Mouse (Mus musculus) gastrocnemius, postnatal 4 days (tissue): ENCODE results near the gene Tns1. TPM values are rescaled to one million over a fixed set of nuclear protein-coding genes. Genes with fewer than 3 reads are reported as not detected.
A peak's percentile ranks its signal among the peaks of the same experiment; 100 is the strongest.
"Not testable (repeated sequence)": the region's sequence is repeated elsewhere in the genome, so short reads cannot be mapped to it uniquely, and the experiment has no call there.

ENCODE experiments used
- DNase-seq, 2 experiments: peaks; one replicate each; pipeline ENCODE4 v3.0.0; 2021 to 2022; ENCODE audit warnings: low spot score in 2 of 2, mixed read lengths in 2 of 2
- long read RNA-seq, 2 experiments: library from polyadenylated mRNA; stranded (forward); transcript quantifications; one replicate each; pipeline ENCODE4 v2.0.0; 2021
- total RNA-seq, 2 experiments: library from RNA; stranded (reverse); gene quantifications; 2 replicates each; pipeline ENCODE4 v1.2.3; 2021

Gene Tns1
- 100 to 1,000 TPM; 259 to 265 TPM for total RNA-seq
- long read RNA-seq, experiment 1, full-length matches to known transcripts: 1 of 65 reads
- long read RNA-seq, experiment 1, partial matches to known transcripts: 4 of 65 reads
- long read RNA-seq, experiment 1, other reads (novel, unspliced or antisense): 60 of 65 reads
- long read RNA-seq, experiment 2, partial matches to known transcripts: 6 of 69 reads
- long read RNA-seq, experiment 2, other reads (novel, unspliced or antisense): 63 of 69 reads

DNA sequence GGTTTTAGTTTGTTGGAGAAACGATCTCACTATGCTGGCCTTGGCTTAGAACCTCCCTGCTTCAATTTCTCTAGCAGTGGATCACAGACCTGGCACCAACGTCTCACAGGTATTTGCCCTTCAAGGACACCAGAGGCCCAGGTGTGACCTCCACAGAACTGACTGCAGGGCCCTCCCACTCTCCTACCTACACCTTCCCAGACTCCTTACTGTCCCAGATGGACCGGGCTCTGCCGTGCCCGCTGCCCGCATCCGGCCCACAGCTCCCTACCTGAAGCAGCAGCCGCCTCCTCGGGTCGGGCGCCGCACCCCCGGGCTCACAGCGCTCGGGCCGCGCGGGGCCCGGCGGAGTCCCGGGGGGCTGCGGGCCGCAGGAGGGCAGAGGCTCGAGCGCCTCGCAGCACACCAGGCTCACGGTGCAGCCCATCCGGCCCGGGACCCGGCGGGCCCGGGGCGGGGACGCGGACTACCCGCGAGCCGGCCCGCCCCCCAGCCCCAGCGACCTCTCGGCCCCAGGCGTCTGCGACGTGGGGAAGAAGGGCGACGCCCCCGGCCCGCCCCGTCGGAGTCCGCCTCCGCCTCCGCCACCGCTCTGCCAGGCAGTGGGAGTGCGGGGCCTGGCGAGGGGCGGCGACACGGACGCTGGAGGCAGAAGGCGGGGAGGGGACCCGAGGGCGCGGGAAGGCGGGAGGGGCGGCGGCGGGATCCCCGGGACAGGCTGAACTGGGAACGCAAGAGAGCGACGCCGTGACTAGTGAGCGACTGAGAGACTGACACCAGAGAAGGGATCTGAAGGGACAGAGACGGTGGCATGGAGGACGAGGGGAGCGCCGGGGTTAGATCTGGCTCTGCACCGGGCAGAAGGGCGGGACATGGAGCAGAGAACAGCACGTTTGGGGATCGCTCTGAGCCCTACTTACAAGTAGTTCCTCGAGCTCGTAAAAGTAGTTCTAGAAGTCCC, at the start of gene Tns1:
TSS of gene Tns1 (minus strand) at position 429 of the 961 bp plus-strand sequence.
- DNase-seq: peak; percentile 62 to 63

DNA sequence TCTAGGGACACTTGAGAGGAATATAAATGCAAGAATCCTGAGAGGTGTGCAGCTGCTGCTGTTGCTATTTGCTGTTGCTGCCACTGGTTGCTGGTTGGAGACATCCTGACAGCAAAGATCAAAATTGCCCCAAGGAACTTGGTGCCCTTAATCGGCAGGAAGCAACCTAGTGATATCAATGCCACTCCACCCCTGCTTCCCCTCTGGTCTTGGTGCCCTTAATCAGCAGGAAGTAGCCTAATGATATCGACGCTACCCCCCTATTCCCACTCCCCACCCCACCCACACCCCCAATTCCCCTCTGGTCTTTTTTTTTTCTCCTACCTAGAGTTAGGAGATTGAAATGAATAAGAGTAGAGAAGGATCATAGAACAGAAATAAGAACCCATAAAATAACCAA, 48.5 kb upstream of the Tns1 start:
- DNase-seq: no peak

DNA sequence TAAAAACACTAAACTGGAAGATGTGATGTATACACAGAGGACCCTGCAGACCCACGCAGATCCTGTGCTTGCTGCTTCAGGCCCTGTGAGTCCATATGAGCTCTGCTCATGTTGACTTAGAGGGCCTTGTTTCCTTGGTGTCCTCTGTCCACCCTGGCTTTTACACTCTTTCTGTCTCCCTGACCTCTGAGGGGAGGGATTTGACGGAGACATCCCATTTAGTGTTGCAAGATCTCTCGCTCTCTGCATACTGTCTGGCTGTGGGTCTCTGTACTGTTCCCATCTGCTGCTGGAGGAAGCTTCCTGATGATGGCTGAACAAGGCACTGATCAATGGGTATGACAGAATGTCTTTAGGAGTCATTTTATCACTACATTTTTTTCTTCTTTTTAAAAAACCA, 45.5 kb upstream of the Tns1 start:
- no peak for DNase-seq

DNA sequence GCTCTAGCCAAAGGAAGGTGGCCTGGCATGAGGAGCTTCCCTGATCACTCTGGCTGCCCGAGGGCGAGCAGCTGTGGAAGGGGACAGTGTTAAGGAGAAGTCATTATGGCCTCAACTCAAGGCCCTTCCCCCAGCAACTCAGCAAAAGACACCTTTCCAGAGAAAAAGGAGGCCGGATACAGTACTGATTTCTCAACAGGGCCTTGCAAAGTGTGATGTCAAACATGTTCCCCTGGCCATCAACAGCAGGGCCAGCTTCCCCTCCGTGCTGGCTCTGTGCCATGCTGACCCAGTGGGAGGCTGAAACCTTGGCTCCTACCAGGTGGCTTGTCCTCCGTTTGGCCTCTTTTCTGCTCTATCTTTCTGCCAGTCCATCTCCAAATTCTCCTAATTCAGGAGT, 42.9 kb upstream of the Tns1 start:
- DNase-seq: no peak

DNA sequence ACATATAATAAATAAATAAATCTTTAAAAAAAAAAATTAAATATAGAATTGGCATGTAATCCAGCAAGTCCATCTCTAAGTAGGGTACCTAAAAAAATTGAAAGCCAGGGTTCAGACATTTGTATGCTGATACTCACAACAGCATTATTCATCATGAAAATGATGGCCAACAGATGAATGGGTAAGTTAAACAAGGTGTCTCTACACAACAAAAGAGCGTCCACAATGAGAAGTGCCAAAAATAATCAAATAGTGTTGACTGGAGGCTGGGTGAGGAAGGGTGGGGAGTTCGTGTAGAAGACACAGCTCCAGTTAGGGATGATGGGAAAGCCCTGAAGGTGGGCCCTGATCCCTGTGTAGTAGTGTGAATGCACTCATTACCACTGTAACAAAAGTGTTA, 35.8 kb upstream of the Tns1 start:
- no peak for DNase-seq

DNA sequence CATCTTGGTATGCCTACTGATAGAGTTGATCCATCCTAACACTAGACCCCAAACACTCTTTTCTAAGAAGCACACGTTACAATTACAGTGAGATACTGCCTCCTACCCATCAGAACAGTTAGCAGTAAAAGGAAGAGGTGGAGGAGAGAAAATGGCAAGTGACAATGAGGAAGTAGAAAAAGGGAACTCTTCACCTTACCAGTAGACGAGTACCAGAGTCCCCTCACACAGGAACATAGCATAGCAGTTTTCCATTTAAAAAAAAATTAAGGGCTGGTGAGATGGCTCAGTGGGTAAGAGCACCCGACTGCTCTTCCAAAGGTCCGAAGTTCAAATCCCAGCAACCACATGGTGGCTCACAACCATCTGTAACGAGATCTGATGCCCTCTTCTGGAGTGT, 35.4 kb upstream of the Tns1 start:
- DNase-seq: not testable (repeated sequence)

DNA sequence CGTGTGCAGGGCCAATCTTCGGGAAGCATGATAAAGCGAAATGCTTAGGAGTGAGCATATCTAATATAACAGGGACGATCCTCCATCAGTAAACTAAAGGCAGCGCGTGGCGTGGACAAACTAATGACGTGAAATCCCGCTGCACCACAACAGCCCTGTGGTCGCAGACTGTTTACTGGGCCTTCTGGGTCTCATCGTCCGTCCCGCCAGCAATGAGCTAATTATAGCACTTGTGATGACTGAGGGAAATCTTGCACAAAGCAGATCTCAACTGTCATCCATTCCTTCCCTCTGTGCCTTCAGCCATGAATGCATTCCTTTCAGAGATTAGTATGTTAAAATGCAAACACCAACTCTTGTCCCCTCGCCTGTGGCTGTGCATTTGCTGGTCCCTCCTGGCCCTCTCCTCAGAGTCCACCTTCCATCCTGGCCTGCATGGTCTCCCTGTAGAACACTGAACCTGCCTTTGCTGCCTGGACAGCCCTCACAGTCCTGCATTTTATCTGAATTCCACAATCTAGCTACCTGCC, 32.2 kb upstream of the Tns1 start:
- no peak for DNase-seq

DNA sequence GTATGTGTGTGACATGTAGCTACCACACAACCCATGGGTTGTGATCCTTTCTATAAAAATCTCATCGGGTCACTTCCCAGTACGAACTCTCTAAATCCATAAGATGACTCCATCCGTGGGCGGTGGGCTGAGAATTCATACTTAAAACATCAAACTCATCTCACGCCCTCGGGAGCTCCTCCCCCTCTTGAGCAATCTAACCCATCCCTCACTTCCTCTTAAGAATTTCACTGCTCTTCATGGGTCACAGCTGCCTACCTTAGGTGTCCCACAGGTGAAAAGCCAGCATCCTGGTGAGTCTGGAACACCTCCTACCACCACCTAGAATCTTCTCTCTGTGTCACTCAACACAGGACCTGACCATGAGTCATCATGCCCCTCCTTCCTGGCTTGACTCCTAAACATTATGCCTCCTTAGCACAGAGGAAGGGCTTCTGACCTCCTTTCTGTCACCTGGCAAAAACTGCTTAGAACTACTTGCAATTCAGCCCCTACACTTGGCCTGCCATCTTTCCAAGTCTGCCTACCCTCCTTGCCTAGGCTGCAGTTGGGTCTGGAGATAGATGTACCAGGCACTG, 31.3 kb upstream of the Tns1 start:
- no peak for DNase-seq

DNA sequence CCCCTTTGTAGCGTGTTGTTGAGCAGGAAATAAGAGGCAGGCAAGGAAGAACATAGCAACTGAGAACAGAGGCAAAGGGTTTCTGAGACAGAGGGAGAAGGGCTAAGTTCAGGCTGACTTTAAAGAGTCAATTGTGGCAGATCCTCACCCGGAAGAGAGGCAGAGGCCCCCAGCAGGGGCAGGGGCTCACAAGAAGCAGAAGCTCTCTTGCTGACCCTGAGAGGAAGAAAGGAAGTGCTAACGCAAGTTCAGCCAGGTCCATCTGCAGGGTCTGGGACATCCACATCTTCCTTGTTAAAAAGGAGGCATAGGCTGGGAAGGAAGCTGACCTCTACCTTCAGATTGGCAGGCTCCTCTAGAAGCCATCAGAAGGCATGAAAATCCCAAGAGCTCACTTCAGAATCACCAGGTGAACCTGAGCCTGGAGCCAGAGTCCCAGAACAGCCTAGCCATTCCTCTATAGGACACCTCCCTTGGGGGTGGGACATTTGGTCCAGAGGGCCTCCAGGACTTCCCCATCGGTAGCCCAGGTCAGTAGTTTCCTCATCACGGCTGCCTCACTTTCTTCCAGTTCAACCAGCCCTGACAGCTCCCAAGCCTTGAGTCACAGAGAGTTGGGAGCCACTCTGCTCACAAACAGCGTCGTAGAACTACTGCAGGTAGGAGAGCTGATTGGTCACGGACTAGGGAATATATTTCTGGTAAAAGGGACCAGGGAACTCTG, 29.4 kb upstream of the Tns1 start, which contains the start of gene Cxcr2:
TSS of gene Cxcr2 (plus strand) at position 529 of the 724 bp plus-strand sequence.
- DNase-seq: no peak

DNA sequence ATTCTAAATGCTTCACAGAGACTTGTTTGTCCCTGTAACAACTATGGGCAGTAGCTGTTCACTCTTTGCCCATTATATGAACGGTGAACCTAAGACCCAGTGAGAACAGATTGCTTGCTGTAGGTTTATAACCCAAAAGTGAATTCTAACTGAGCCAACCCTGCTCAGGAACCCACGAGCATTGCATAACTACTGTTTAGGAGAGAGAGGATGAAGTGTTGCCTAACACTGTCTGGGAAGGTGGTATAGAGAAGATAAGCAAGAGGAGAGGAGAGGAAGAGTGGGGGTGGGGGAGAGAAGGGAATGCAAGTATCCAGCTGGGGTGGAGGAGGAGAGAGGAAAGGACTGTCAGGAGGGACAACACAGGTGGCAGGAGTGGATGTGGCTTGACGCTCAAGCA, 26.8 kb upstream of the Tns1 start:
- DNase-seq: no peak

DNA sequence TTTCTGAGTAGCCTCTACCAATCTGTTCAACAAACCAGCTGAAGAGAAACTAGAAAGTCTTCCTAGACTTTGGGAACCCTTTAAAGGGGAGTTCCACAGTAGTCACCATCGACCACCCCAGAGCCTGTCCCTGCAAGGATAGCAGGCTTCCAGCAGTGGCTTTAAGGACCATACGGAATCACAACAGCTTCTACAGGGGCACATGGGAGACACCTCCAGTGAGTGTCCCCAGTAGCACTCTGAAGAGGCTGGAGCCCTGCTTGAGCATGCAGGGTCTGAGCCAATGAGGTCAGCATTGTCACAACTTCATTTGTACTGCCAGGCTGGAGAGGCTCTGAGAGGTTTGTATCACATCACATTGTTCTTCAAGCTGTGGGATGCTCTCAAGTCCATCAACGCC, 25.9 kb upstream of the Tns1 start:
- DNase-seq: no peak

DNA sequence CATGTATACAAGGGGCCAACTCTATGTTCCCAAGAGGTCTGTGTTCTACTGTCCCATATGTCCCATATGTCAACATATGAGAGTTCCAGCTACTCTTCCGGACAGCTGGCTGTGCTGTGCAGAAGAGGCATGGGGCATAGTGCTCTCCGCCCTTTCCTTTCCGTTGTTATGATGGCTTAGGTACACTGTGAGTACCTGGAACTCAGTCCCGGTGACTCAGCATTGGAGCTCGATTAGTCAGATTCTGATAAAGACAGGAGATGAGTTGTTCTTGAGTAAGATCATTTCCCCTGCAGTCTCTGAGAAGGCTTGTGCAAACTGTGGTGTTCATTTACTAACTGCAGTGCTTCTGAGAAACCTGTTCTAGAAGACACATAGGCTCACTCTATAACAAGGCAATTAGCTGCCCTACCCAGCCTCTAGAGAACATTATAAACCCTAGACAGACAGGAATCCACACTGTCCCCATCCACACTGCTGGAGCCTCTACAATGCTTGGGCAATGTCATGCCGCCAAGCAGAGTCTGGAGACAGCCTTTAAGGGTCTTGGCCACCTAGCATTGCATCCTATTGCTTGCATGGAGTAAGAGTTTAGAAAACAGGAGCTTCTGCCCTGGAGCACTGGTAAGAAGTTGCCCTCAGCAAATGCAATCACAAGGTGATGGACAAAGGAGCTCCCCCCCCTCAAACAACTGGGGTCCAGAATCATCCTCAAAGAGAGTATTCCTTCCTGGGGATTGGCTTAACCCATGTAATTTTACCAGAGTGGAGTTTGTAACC, 25.0 kb upstream of the Tns1 start:
- DNase-seq: no peak

DNA sequence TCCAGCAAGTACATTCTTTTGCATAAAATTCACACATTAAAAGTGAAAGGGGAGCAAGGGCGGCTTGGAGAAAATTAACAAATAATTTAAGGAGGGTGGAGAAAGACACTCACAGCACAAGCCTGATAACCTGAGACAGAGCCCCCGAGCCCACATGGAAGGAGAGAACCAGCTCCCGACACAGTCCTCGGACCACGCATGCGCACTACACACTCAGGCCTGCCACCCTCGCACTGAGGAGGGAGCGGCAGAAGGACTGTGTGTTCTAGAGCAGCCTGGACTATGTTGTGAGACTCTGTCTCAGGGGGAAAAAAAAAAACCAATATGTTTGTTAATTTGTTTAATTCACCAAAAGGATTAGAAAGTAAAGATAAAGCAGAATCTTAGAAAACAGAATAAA, 17.5 kb upstream of the Tns1 start:
- DNase-seq: no peak

DNA sequence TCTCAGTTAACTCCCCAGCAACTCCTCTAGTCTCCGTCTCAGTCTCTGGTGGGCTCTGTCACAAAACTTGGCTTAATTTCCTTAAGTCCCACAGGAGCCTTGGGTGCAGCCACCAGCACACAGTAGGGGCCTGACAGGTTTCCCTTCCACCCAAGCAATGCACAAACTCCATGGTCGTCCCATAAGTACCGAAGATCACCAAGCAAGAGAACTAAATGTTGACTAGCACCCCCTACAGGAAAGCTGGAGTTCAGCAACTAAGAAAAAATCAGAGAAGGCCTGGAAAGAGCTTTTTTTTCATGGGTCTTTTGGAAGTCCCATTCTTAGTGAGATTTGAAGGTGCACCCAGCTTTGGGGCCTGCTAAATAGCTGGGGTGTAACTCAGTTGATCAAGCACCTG, 15.2 kb upstream of the Tns1 start:
- no peak for DNase-seq

DNA sequence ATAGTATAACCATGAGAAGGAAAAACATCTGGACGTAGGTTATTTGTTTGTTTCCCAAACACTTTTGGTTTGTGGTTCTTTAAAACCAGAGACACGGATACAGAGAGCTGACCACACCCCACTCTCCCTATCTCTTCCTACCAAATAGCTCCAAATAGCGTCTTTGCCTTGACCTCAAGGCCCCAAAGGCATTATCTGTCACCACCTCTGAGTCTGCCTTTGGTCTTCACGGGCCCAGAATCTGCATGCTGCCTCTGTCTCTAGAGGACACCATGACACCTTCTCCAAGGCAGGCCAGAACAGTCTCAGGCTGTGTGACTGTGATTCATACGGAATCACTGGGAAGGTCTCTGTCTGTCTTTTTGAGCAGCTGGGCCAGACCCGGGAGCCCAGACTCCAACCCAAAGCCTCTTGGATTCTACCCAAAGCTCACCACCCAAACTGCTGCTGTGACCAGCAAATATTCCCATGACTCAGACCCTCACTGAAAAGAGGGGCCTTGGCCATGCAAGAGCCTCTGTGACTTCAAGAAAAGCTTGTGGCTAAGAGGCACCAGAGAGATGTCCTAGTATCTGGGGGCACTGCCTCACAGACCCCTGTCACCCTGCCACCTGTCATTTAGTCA, 11.2 kb upstream of the Tns1 start:
- no peak for DNase-seq

DNA sequence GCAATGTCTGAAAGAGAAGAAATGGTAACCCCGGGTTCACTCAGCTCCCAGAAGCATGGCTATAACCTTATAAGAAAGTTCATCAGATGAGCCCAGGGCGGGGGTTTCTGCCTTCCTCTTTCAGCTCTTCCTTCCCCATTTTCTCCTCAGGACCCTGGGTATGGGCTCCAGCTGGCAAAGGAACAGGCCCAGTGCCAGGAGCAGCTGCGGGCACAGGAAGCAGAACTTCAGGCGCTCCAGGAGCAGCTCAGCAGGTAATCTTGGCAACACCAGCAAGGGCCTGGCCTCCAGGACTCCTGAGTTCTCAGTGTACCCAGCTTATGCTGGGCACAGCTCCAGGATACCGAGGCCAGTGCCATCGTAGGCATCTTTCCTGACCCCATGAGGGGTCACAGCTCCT, 9.7 kb upstream of the Tns1 start:
- no peak for DNase-seq

DNA sequence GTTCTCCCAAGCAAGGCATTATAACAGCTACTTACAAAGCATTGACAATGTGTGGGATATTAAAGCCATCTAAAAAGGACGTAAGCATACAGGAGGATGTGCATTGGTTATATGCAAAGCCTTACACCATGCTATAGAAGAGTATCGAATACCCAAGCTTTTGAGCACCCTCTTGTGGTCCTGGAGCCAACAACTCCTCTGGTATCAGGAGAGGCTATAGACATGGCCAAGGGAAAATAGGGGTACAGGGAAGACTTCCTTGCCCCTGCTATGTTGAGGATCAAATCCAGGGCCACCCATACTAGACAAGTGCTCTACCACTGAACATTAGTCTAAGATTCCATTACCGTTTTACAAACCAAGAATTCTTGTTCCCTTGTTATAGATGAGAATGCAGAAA, 7.8 kb upstream of the Tns1 start:
- no peak for DNase-seq

DNA sequence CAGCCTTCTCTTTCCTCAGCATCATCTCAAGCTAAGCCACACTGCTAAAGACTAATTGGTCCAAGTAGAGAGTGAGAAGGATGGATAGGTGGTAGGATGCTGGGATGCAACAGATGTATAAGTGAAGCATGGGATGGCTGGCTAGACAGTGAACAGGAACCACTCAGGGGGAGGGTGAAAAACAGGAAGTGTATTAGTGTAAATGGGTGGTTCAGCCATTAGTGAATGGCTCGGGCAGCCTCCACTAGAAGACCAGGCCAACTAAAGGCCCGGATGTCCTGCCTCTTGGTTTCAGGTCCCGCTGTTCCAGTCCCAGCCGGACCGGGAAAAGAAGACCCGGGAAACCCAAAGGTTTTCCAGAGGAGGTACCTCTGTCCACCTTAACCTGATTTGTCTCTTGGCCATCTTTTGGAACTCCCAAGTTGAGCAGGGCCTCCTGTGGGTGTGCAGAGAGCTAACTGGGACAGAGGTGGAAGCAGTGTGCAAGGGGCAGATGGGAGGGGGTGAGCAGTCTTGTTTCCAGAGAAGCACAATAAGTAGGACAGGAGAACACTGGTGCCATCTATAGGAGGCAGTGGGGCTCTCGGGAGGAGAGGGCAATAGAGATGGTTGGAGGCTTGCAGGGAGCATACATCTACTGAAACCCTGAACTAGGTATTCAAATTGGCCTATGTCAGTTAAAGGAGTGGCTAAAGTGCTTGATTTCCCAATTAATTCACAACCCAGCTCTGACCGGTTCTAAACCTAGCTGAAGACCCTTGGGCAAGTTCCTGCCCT, 6.8 kb upstream of the Tns1 start:
- DNase-seq: no peak

DNA sequence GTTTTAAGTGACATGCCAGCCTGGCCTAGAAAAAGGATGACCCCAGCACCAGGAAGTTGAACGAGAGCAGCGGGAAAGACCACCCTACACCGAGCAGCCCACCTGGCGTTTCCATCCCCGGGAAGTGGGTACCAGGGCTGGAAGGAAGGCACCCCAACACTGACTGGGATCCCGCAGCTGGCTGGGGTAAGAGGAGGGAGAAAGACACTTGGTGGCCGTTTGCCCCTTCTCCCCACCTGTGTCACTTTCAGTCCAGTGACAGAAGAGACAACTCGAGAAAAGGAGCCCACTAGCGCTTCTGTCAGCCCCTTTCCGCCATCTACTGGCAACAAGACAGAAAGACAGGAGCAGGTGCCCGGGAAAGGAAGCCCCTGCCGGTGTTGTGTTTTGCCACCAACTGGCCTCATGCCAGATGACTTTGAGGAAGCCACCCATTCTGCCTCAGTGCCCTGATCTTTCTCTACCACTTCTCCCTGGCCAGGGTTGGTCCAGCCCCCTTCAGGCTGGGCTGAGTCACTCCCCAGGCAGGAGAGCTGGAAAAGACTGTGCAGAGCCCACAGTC, 823 bp upstream of the Tns1 start, which contains the start of gene Rufy4:
TSS of gene Rufy4 (plus strand) at position 551 of the 562 bp plus-strand sequence.
- DNase-seq: peak; percentile 42 to 67
